Mouse (Mus musculus) liver, adult 2 months (tissue): ENCODE results near the gene Pla2g16. TPM values are rescaled to one million over a fixed set of nuclear protein-coding genes. Genes with fewer than 3 reads are reported as not detected.

Experiments
- DNase-seq: peaks from one replicate; pipeline ENCODE4 v3.0.0-alpha.2; 2011; ENCODE audit warnings: low read depth, low spot score; ENCODE audit errors: extremely low read depth
- H3K27ac ChIP-seq: fragments of 200-500 bp; replicated peaks from 2 replicates; pipeline ENCODE4 v1.5.1; 2012; ENCODE audit warnings: low read depth, mild to moderate bottlenecking, control low read depth, inconsistent platforms, low read length; ENCODE audit not compliant: insufficient read depth
- H3K27me3 ChIP-seq: fragments of 200-500 bp; 2 replicates; pipeline ENCODE4 v1.6.1; 2012; ENCODE audit warnings: mild to moderate bottlenecking, moderate library complexity, low read length, inconsistent platforms; ENCODE audit not compliant: control insufficient read depth, insufficient read depth
- H3K36me3 ChIP-seq: fragments of 200-500 bp; 2 replicates; pipeline ENCODE4 v1.6.1; 2012; ENCODE audit warnings: low read length, inconsistent platforms; ENCODE audit not compliant: control insufficient read depth, insufficient read depth
- H3K4me1 ChIP-seq: fragments of 200-500 bp; 2 replicates; pipeline ENCODE4 v1.6.1; 2011; ENCODE audit warnings: low read length; ENCODE audit not compliant: control insufficient read depth, insufficient read depth
- H3K4me3 ChIP-seq: fragments of 200-500 bp; 2 replicates; pipeline ENCODE4 v1.5.1; 2011; ENCODE audit warnings: low read depth, mild to moderate bottlenecking, control low read depth, low read length, moderate library complexity; ENCODE audit not compliant: insufficient read depth
- H3K79me2 ChIP-seq: fragments of 200-500 bp; 2 replicates; pipeline ENCODE4 v1.6.1; 2012; ENCODE audit warnings: inconsistent platforms, mild to moderate bottlenecking, low read length, moderate library complexity; ENCODE audit not compliant: control insufficient read depth, insufficient read depth
- H3K9ac ChIP-seq: fragments of 200-500 bp; 2 replicates; pipeline ENCODE4 v1.6.1; 2012; ENCODE audit warnings: low read depth, mild to moderate bottlenecking, control low read depth, inconsistent platforms, low read length
- CTCF ChIP-seq: fragments of 200-500 bp; IDR thresholded peaks from 2 replicates; pipeline ENCODE4 v1.5.1; 2011; ENCODE audit warnings: low read depth, low read length, control low read depth
- POLR2A ChIP-seq: fragments of 200-500 bp; IDR thresholded peaks from 2 replicates; pipeline ENCODE4 v1.6.1; 2011; ENCODE audit warnings: low read length, control low read depth; ENCODE audit not compliant: insufficient read depth; ENCODE audit errors: extremely low read depth
- WGBS: fragments of 180-500 bp; shearing (Covaris S2); methylation state at CpG from one replicate; pipeline ENCODE4 v1.1.7; 2018; 5-methylcytosine and 5-hydroxymethylcytosine counted together
- polyA plus RNA-seq: library from polyadenylated mRNA; depleted of rRNA; stranded (reverse); fragments of >200 nt; gene quantifications from 2 replicates; pipeline ENCODE4 v1.2.3, GENCODE M21; 2012
- total RNA-seq: library from RNA; depleted of rRNA; stranded (reverse); fragments of >200 nt; gene quantifications from 2 replicates; pipeline ENCODE4 v1.2.3, GENCODE M21; 2014

The Pla2g16 gene
- total and polyA plus RNA-seq, 2 experiments = 6.5 to 9.7 TPM

DNA sequence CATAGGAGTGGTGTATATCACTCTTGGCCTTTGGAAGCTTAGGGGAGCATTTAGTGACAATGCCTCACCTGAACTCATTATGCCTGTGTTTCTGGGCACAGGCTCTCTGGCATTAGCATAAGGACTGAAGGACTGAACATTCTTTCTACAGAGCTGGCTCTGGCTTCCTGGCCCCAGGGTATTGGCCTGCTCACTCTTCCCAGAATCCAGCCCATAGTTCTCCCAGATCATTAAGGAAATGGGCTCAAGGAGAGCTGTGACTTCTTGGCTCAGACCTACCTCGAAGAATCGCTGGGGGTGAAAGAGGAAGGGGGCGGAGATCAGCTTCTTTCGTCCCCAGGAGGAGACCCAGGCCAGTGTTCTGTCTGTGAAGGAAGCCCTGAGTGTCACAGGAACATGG, 41.2 kb downstream of the Pla2g16 start:
- no peak for DNase-seq

DNA sequence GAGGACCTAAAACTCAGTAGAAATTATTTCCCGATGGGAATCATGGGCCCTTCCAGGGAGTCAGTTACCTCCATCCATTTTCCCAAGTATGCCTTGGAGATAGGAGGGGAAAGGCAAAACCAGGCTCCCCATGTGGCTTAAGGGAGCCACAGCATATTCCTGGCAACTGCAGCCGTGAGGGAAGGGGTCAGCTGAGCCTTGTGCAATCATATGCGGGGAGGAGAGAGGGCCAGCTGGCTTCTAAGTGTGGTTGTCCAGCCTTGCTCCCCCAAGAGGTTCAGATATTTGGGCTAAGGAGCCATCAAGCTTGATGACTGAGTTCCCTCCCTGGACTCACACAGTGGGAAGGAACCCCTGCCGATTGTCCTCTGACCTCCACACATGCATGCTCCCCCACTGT, 44.3 kb downstream of the Pla2g16 start:
- Histone ChIP-seq H3K36me3 (no peaks in the 10 kb centered on the region), H3K27me3 (no peaks in the 10 kb centered on the region), H3K27ac (no peak overlapping the region), H3K9ac (no peak overlapping the region), H3K4me1 (no peaks in the 10 kb centered on the region), H3K79me2 (no peaks in the 10 kb centered on the region), H3K4me3 (no peak overlapping the region)
- DNase-seq = no peak
- 93% methylated on average over 4 of the region's 4 CpGs for WGBS
- TF ChIP-seq CTCF = no peak
- TF ChIP-seq POLR2A = no peak

More for the DNA sequence above, 41.2 kb downstream of the Pla2g16 start:
- Histone ChIP-seq H3K4me1 (no peaks in the 10 kb centered on the region), H3K79me2 (no peaks in the 10 kb centered on the region; the same call in 1 of the 2 replicates), H3K27ac (no peak overlapping the region), H3K36me3 (no peaks in the 10 kb centered on the region), H3K27me3 (no peaks in the 10 kb centered on the region), H3K9ac (no peak overlapping the region), H3K4me3 (no peak overlapping the region)
- no peak for TF ChIP-seq CTCF
- WGBS = 71% methylated on average over 4 of the region's 4 CpGs

- 93% methylated on average over 10 of the region's 10 CpGs for WGBS
- TF ChIP-seq CTCF = no peak
- DNase-seq = no peak
Measured at GRCm38 (mm10) chr19:7604107-7604506, 46.8 kb downstream of the Pla2g16 start.

DNA sequence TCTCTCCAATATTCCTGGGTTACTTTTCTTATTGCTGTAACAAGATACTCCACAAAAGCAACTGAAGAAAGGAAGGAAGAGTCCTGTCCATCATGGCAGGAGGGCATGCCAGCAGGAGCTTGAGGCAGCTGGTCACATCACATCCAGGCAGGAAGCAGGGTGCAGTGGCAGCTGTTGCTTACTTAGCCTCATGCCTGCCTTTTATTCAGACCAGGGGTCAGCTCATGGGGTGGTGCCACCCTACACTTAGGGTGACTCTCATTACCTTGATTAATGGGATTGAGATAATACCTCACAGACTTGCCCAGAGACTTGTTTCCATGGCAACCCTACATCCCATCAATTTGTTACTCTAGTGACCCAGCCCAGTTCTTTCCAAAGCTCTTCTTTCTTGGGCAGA, 47.8 kb downstream of the Pla2g16 start:
- TF ChIP-seq POLR2A (no peak), CTCF (no peak)
- no peaks in the 10 kb centered on the region for H3K4me1 ChIP-seq
- H3K36me3 ChIP-seq = no peaks in the 10 kb centered on the region
- H3K79me2 ChIP-seq = no peaks in the 10 kb centered on the region
- H3K27ac ChIP-seq = no peak overlapping the region
- no peak overlapping the region for H3K9ac ChIP-seq
- no peak for DNase-seq
- H3K4me3 ChIP-seq = no peak overlapping the region
- H3K27me3 ChIP-seq = no peaks in the 10 kb centered on the region

More at GRCm38 (mm10) chr19:7604107-7604506, 46.8 kb downstream of the Pla2g16 start:
- no peaks in the 10 kb centered on the region for H3K27me3 ChIP-seq
- no peak overlapping the region for H3K27ac ChIP-seq
- H3K79me2 ChIP-seq = no peaks in the 10 kb centered on the region
- H3K4me1 ChIP-seq = no peaks in the 10 kb centered on the region
- no peaks in the 10 kb centered on the region for H3K36me3 ChIP-seq
- no peak overlapping the region for H3K4me3 ChIP-seq
- H3K9ac ChIP-seq = no peak overlapping the region

DNA sequence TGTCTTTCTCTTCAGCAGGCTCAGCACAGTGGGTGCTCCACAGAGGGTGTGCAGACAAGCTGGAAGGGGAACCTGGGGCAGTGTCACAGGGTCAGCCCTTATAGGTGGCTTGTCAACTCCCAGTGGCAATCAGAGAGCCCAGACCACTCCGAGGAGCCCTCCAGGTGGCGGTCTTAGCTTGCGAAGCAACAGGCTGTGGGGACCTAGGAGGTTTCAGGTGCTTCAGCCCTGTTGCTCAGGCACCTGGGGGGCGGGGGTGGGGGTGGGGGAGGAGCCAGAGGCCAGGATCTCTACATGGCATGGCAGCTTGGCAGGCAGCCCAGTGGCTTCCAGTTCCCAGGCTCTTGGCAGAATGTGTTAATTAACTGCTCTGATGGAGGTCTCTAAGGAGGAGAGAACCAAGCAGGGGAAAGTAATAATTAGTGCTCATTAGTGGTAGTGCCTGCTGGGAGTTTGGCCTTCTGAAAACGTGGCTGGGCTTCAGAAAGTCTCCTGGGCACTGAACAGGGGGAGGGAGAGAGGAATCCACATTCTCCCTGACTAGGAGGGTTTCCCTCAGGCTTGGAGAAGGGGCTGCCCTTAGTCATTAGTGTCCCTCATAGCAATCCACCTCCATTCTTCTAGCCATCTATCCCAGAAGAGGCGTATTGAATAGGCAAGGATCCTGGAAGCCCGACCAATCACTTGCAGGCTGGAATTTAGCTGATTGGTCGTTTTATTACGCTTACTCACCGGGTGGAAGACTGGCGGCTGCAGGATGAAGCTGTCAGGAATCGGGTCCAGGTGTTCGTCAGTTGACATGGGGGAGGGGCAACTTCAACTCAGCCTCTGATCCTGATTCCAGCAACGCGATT, 48.9 kb downstream of the Pla2g16 start:
- 20% methylated on average over 15 of the region's 15 CpGs for WGBS
- Histone ChIP-seq H3K27ac (no peak overlapping the region), H3K9ac (no peak overlapping the region), H3K4me3 (no peak overlapping the region), H3K27me3 (no peaks in the 10 kb centered on the region), H3K4me1 (no peaks in the 10 kb centered on the region), H3K79me2 (no peaks in the 10 kb centered on the region), H3K36me3 (no peaks in the 10 kb centered on the region)
- DNase-seq = no peak
- TF ChIP-seq POLR2A (no peak), CTCF (no peak)
